Mouse (Mus musculus) embryonic fibroblast, embryonic 13.5 days (primary cell): ENCODE results near the gene Brdt.

Experiments
- CTCF ChIP-seq: IDR thresholded peaks from 2 replicates; pipeline ENCODE4 v1.5.1; 2011; ENCODE audit warnings: mild to moderate bottlenecking, control low read depth, low read length, moderate library complexity, borderline replicate concordance; ENCODE audit not compliant: insufficient read depth
- POLR2A ChIP-seq: IDR thresholded peaks from 2 replicates; pipeline ENCODE4 v1.6.1; 2011; ENCODE audit warnings: low read depth, mild to moderate bottlenecking, control low read depth, low read length, moderate library complexity

GRCm38 (mm10) chr5:107405361-107405760, 74.4 kb downstream of the Brdt start:
- TF ChIP-seq POLR2A (no peak), CTCF (no peak)
